Mouse (Mus musculus): ENCODE data around the gene Cdon. TPM values are rescaled to one million over a fixed set of nuclear protein-coding genes. Genes with fewer than 3 reads are reported as not detected.
A peak's percentile ranks its signal among the peaks of the same experiment; 100 is the strongest.

Cdon gene
- polyA plus RNA-seq, 1 experiment, result 13.2 TPM

GRCm38 (mm10) chr9:35522821-35523515 lies 102.0 kb downstream of the Cdon start:
- Histone ChIP-seq H3K4me3 (replicated peaks; ENCODE audit: insufficient read depth, low read depth, low read length) (no peak overlapping the region), H3K4me1 (ENCODE audit: control insufficient read depth, insufficient read depth, low read length) (no peaks in the 10 kb centered on the region), H3K27ac (ENCODE audit: insufficient read depth, low read length) (no peak overlapping the region), H3K27me3 (ENCODE audit: control insufficient read depth, insufficient read depth, low read length) (no peaks in the 10 kb centered on the region)
- no peak for TF ChIP-seq POLR2A (IDR thresholded peaks at IDR 0.05; ENCODE audit: borderline replicate concordance, insufficient read depth, low read length)
- no peak for TF ChIP-seq CTCF (IDR thresholded peaks at IDR 0.05; ENCODE audit: borderline replicate concordance, insufficient read depth, low read depth, low read length)
- 95% methylated on average over 1 of the region's 1 CpGs for WGBS
- no peak for DNase-seq

- no peak overlapping the region for H3K27ac ChIP-seq (ENCODE audit: insufficient read depth, low read length)
- H3K27me3 ChIP-seq (ENCODE audit: control insufficient read depth, insufficient read depth, low read length), result no peaks in the 10 kb centered on the region
- H3K4me1 ChIP-seq (ENCODE audit: control insufficient read depth, insufficient read depth, low read length), result no peaks in the 10 kb centered on the region
- WGBS, result 10% methylated on average over 5 of the region's 5 CpGs
- DNase-seq, result peak; percentile 43 to 68
- H3K4me3 ChIP-seq (replicated peaks; ENCODE audit: insufficient read depth, low read depth, low read length), result no peak overlapping the region
- no peak for TF ChIP-seq CTCF (IDR thresholded peaks at IDR 0.05; ENCODE audit: borderline replicate concordance, insufficient read depth, low read depth, low read length)
- no peak for TF ChIP-seq POLR2A (IDR thresholded peaks at IDR 0.05; ENCODE audit: borderline replicate concordance, insufficient read depth, low read length)
These were observed 102.6 kb downstream of the Cdon start for GRCm38 (mm10) chr9:35523541-35523940.

GRCm38 (mm10) chr9:35523941-35524411 lies 103.0 kb downstream of the Cdon start:
- Histone ChIP-seq H3K4me3 (replicated peaks; ENCODE audit: insufficient read depth, low read depth, low read length) (no peak overlapping the region), H3K4me1 (ENCODE audit: control insufficient read depth, insufficient read depth, low read length) (no peaks in the 10 kb centered on the region), H3K27ac (ENCODE audit: insufficient read depth, low read length) (no peak overlapping the region), H3K27me3 (ENCODE audit: control insufficient read depth, insufficient read depth, low read length) (no peaks in the 10 kb centered on the region)
- DNase-seq, result peak; percentile 78
- 7% methylated on average over 7 of the region's 7 CpGs for WGBS
- TF ChIP-seq POLR2A (IDR thresholded peaks at IDR 0.05; ENCODE audit: borderline replicate concordance, insufficient read depth, low read length), result no peak
- peak; percentile 89 for TF ChIP-seq CTCF (IDR thresholded peaks at IDR 0.05; ENCODE audit: borderline replicate concordance, insufficient read depth, low read depth, low read length)

DNA sequence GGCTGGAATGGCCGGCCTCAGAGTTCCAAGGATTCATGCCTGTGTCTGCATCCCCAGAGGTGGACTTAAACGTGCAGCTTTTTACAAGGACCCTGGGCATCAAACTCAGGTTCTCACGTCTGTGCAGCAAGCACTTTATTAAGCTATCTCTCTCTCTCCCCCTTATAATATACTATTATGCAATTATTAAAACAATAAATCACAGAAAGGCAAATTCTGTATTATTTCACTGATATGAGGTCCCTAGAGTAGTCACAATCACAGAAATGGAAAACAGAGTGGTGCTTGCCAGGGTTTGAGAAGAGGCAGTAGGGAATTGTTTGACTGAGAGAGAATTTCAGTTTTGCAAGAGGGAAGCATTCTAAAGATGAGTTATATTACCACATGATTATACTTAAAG lies 108.2 kb downstream of the Cdon start:
- TF ChIP-seq CTCF (IDR thresholded peaks at IDR 0.05; ENCODE audit: borderline replicate concordance, insufficient read depth, low read depth, low read length), result no peak
- no peak for TF ChIP-seq POLR2A (IDR thresholded peaks at IDR 0.05; ENCODE audit: borderline replicate concordance, insufficient read depth, low read length)
- Histone ChIP-seq H3K27me3 (ENCODE audit: control insufficient read depth, insufficient read depth, low read length) (no peaks in the 10 kb centered on the region), H3K4me3 (replicated peaks; ENCODE audit: insufficient read depth, low read depth, low read length) (no peak overlapping the region), H3K27ac (ENCODE audit: insufficient read depth, low read length) (no peak overlapping the region), H3K4me1 (ENCODE audit: control insufficient read depth, insufficient read depth, low read length) (no peaks in the 10 kb centered on the region)
- 81% methylated on average over 3 of the region's 3 CpGs for WGBS
- DNase-seq, result no peak

- H3K4me1 ChIP-seq (ENCODE audit: control insufficient read depth, insufficient read depth, low read length), result no peaks in the 10 kb centered on the region
- 6% methylated on average over 1 of the region's 1 CpGs for WGBS
- H3K27ac ChIP-seq (ENCODE audit: insufficient read depth, low read length), result no peak overlapping the region
- TF ChIP-seq POLR2A (IDR thresholded peaks at IDR 0.05; ENCODE audit: borderline replicate concordance, insufficient read depth, low read length), result no peak
- no peak for TF ChIP-seq CTCF (IDR thresholded peaks at IDR 0.05; ENCODE audit: borderline replicate concordance, insufficient read depth, low read depth, low read length)
- no peaks in the 10 kb centered on the region for H3K27me3 ChIP-seq (ENCODE audit: control insufficient read depth, insufficient read depth, low read length)
- no peak overlapping the region for H3K4me3 ChIP-seq (replicated peaks; ENCODE audit: insufficient read depth, low read depth, low read length)
- no peak for DNase-seq
These were observed 108.9 kb downstream of the Cdon start for GRCm38 (mm10) chr9:35529796-35530195.

DNA sequence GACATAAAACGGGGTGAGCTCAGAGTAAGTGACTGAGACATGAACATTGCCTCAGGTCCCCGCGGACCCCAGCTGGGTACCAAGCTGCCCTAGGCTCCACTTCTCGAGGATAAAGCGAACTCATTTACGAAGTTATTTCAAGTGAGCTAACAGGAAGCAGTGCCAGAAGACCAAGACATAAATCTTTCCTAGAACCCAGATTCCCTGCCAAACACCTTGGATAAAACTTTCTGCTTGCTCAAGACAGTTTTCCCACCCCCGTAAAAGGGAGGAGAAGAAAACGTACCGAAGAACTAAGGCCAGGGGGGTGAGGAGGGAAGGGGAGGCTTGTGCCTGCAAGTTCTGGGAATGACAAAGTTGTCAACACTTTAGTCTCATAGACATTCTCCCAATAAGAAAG lies 112.3 kb downstream of the Cdon start:
- 77% methylated on average over 9 of the region's 9 CpGs for WGBS
- no peak overlapping the region for H3K27ac ChIP-seq (ENCODE audit: insufficient read depth, low read length)

GRCm38 (mm10) chr9:35535110-35535509 lies 114.2 kb downstream of the Cdon start:
- Histone ChIP-seq H3K27ac (ENCODE audit: insufficient read depth, low read length) (no peak overlapping the region), H3K27me3 (ENCODE audit: control insufficient read depth, insufficient read depth, low read length) (no peaks in the 10 kb centered on the region), H3K4me3 (replicated peaks; ENCODE audit: insufficient read depth, low read depth, low read length) (no peak overlapping the region), H3K4me1 (ENCODE audit: control insufficient read depth, insufficient read depth, low read length) (0 out of 2 replicates have a peak, but pooled peaks cover 3% of the 10 kb centered on the region)
- WGBS, result 13% methylated on average over 2 of the region's 2 CpGs
- TF ChIP-seq POLR2A (IDR thresholded peaks at IDR 0.05; ENCODE audit: borderline replicate concordance, insufficient read depth, low read length), result no peak
- TF ChIP-seq CTCF (IDR thresholded peaks at IDR 0.05; ENCODE audit: borderline replicate concordance, insufficient read depth, low read depth, low read length), result peak; percentile 88
- peak; percentile 50 to 57 for DNase-seq

More for the DNA sequence above, 112.3 kb downstream of the Cdon start:
- no peaks in the 10 kb centered on the region for H3K4me1 ChIP-seq (ENCODE audit: control insufficient read depth, insufficient read depth, low read length)
- no peak for TF ChIP-seq POLR2A (IDR thresholded peaks at IDR 0.05; ENCODE audit: borderline replicate concordance, insufficient read depth, low read length)
- TF ChIP-seq CTCF (IDR thresholded peaks at IDR 0.05; ENCODE audit: borderline replicate concordance, insufficient read depth, low read depth, low read length), result no peak
- no peak for DNase-seq
- no peak overlapping the region for H3K4me3 ChIP-seq (replicated peaks; ENCODE audit: insufficient read depth, low read depth, low read length)
- H3K27me3 ChIP-seq (ENCODE audit: control insufficient read depth, insufficient read depth, low read length), result no peaks in the 10 kb centered on the region

GRCm38 (mm10) chr9:35535876-35536275 lies 114.9 kb downstream of the Cdon start:
- WGBS, result 85% methylated on average over 4 of the region's 4 CpGs
- Histone ChIP-seq H3K27me3 (ENCODE audit: control insufficient read depth, insufficient read depth, low read length) (no peaks in the 10 kb centered on the region), H3K4me3 (replicated peaks; ENCODE audit: insufficient read depth, low read depth, low read length) (no peak overlapping the region), H3K4me1 (ENCODE audit: control insufficient read depth, insufficient read depth, low read length) (0 out of 2 replicates have a peak, but pooled peaks cover 3% of the 10 kb centered on the region), H3K27ac (ENCODE audit: insufficient read depth, low read length) (no peak overlapping the region)
- no peak for DNase-seq
- TF ChIP-seq POLR2A (IDR thresholded peaks at IDR 0.05; ENCODE audit: borderline replicate concordance, insufficient read depth, low read length), result no peak
- TF ChIP-seq CTCF (IDR thresholded peaks at IDR 0.05; ENCODE audit: borderline replicate concordance, insufficient read depth, low read depth, low read length), result no peak

Data from cerebellum, adult 2 months (tissue).